Mouse (Mus musculus): ENCODE data around the gene Dpt. TPM values are rescaled to one million over a fixed set of nuclear protein-coding genes. Genes with fewer than 3 reads are reported as not detected.

The Dpt gene
- polyA plus RNA-seq, 1 experiment, result 14.6 TPM

GRCm38 (mm10) chr1:164811296-164811695, 14.9 kb downstream of the Dpt start:
- Histone ChIP-seq H3K4me1 (replicated peaks; ENCODE audit: control insufficient read depth, insufficient read depth, low read length) (peaks cover 5% of the 10 kb centered on the region; the same call in 1 of the 2 replicates), H3K27me3 (ENCODE audit: control insufficient read depth, insufficient read depth, low read length) (no peaks in the 10 kb centered on the region), H3K4me3 (ENCODE audit: control insufficient read depth, insufficient read depth, low read length) (no peak overlapping the region), H3K36me3 (ENCODE audit: control insufficient read depth, insufficient read depth, low read length) (no peaks in the 10 kb centered on the region), H3K27ac (ENCODE audit: control insufficient read depth, insufficient read depth, low read length) (no peak overlapping the region)
- TF ChIP-seq POLR2A (IDR thresholded peaks at IDR 0.05; ENCODE audit: control insufficient read depth, extremely low read depth, insufficient read depth, low read length, poor library complexity), result no peak
- no peak for TF ChIP-seq CTCF (IDR thresholded peaks at IDR 0.05; ENCODE audit: borderline replicate concordance, control insufficient read depth, extremely low read depth, insufficient read depth, low read length, poor library complexity)
- 91% methylated on average over 3 of the region's 3 CpGs for WGBS
- DNase-seq, result no peak

GRCm38 (mm10) chr1:164814243-164814642, 17.8 kb downstream of the Dpt start:
- 83% methylated on average over 2 of the region's 2 CpGs for WGBS
- no peak overlapping the region for H3K27ac ChIP-seq (ENCODE audit: control insufficient read depth, insufficient read depth, low read length)
- no peak overlapping the region for H3K4me3 ChIP-seq (ENCODE audit: control insufficient read depth, insufficient read depth, low read length)
- DNase-seq, result no peak
- TF ChIP-seq CTCF (IDR thresholded peaks at IDR 0.05; ENCODE audit: borderline replicate concordance, control insufficient read depth, extremely low read depth, insufficient read depth, low read length, poor library complexity) (no peak), POLR2A (IDR thresholded peaks at IDR 0.05; ENCODE audit: control insufficient read depth, extremely low read depth, insufficient read depth, low read length, poor library complexity) (no peak)
- no peaks in the 10 kb centered on the region for H3K36me3 ChIP-seq (ENCODE audit: control insufficient read depth, insufficient read depth, low read length)
- no peaks in the 10 kb centered on the region for H3K27me3 ChIP-seq (ENCODE audit: control insufficient read depth, insufficient read depth, low read length)
- peaks cover 7% of the 10 kb centered on the region; the same call in 1 of the 2 replicates for H3K4me1 ChIP-seq (replicated peaks; ENCODE audit: control insufficient read depth, insufficient read depth, low read length)

- TF ChIP-seq POLR2A (IDR thresholded peaks at IDR 0.05; ENCODE audit: control insufficient read depth, extremely low read depth, insufficient read depth, low read length, poor library complexity) (no peak), CTCF (IDR thresholded peaks at IDR 0.05; ENCODE audit: borderline replicate concordance, control insufficient read depth, extremely low read depth, insufficient read depth, low read length, poor library complexity) (no peak)
- Histone ChIP-seq H3K27ac (ENCODE audit: control insufficient read depth, insufficient read depth, low read length) (no peak overlapping the region), H3K4me1 (replicated peaks; ENCODE audit: control insufficient read depth, insufficient read depth, low read length) (peaks cover 7% of the 10 kb centered on the region; the same call in 1 of the 2 replicates), H3K4me3 (ENCODE audit: control insufficient read depth, insufficient read depth, low read length) (no peak overlapping the region), H3K27me3 (ENCODE audit: control insufficient read depth, insufficient read depth, low read length) (no peaks in the 10 kb centered on the region), H3K36me3 (ENCODE audit: control insufficient read depth, insufficient read depth, low read length) (no peaks in the 10 kb centered on the region)
- DNase-seq, result peak; percentile 19
- WGBS, result under 1% methylated on average over 5 of the region's 5 CpGs
Observed at GRCm38 (mm10) chr1:164815330-164815729, 18.9 kb downstream of the Dpt start.

GRCm38 (mm10) chr1:164817331-164817730, 20.9 kb downstream of the Dpt start:
- peaks cover 7% of the 10 kb centered on the region; the same call in 1 of the 2 replicates for H3K4me1 ChIP-seq (replicated peaks; ENCODE audit: control insufficient read depth, insufficient read depth, low read length)
- H3K4me3 ChIP-seq (ENCODE audit: control insufficient read depth, insufficient read depth, low read length), result no peak overlapping the region
- no peak overlapping the region for H3K27ac ChIP-seq (ENCODE audit: control insufficient read depth, insufficient read depth, low read length)
- no peaks in the 10 kb centered on the region for H3K36me3 ChIP-seq (ENCODE audit: control insufficient read depth, insufficient read depth, low read length)
- no peaks in the 10 kb centered on the region for H3K27me3 ChIP-seq (ENCODE audit: control insufficient read depth, insufficient read depth, low read length)
- TF ChIP-seq POLR2A (IDR thresholded peaks at IDR 0.05; ENCODE audit: control insufficient read depth, extremely low read depth, insufficient read depth, low read length, poor library complexity), result no peak
- TF ChIP-seq CTCF (IDR thresholded peaks at IDR 0.05; ENCODE audit: borderline replicate concordance, control insufficient read depth, extremely low read depth, insufficient read depth, low read length, poor library complexity), result no peak
- 91% methylated on average over 3 of the region's 3 CpGs for WGBS
- DNase-seq, result no peak

GRCm38 (mm10) chr1:164821307-164821706, 24.9 kb downstream of the Dpt start:
- 0 out of 2 replicates have a peak, but pooled peaks cover 2% of the 10 kb centered on the region for H3K4me1 ChIP-seq (replicated peaks; ENCODE audit: control insufficient read depth, insufficient read depth, low read length)
- TF ChIP-seq POLR2A (IDR thresholded peaks at IDR 0.05; ENCODE audit: control insufficient read depth, extremely low read depth, insufficient read depth, low read length, poor library complexity) (no peak), CTCF (IDR thresholded peaks at IDR 0.05; ENCODE audit: borderline replicate concordance, control insufficient read depth, extremely low read depth, insufficient read depth, low read length, poor library complexity) (no peak)
- H3K36me3 ChIP-seq (ENCODE audit: control insufficient read depth, insufficient read depth, low read length), result no peaks in the 10 kb centered on the region
- no peak overlapping the region for H3K27ac ChIP-seq (ENCODE audit: control insufficient read depth, insufficient read depth, low read length)
- DNase-seq, result no peak
- H3K27me3 ChIP-seq (ENCODE audit: control insufficient read depth, insufficient read depth, low read length), result no peaks in the 10 kb centered on the region
- H3K4me3 ChIP-seq (ENCODE audit: control insufficient read depth, insufficient read depth, low read length), result no peak overlapping the region
- 95% methylated on average over 1 of the region's 1 CpGs for WGBS

GRCm38 (mm10) chr1:164821821-164822220, 25.4 kb downstream of the Dpt start:
- H3K36me3 ChIP-seq (ENCODE audit: control insufficient read depth, insufficient read depth, low read length), result no peaks in the 10 kb centered on the region
- no peaks in the 10 kb centered on the region for H3K27me3 ChIP-seq (ENCODE audit: control insufficient read depth, insufficient read depth, low read length)
- H3K4me3 ChIP-seq (ENCODE audit: control insufficient read depth, insufficient read depth, low read length), result no peak overlapping the region
- 90% methylated on average over 3 of the region's 3 CpGs for WGBS
- DNase-seq, result no peak
- no peak for TF ChIP-seq CTCF (IDR thresholded peaks at IDR 0.05; ENCODE audit: borderline replicate concordance, control insufficient read depth, extremely low read depth, insufficient read depth, low read length, poor library complexity)
- TF ChIP-seq POLR2A (IDR thresholded peaks at IDR 0.05; ENCODE audit: control insufficient read depth, extremely low read depth, insufficient read depth, low read length, poor library complexity), result no peak
- H3K27ac ChIP-seq (ENCODE audit: control insufficient read depth, insufficient read depth, low read length), result no peak overlapping the region
- H3K4me1 ChIP-seq (replicated peaks; ENCODE audit: control insufficient read depth, insufficient read depth, low read length), result no peaks in the 10 kb centered on the region

GRCm38 (mm10) chr1:164822268-164822667, 25.8 kb downstream of the Dpt start:
- no peak for TF ChIP-seq POLR2A (IDR thresholded peaks at IDR 0.05; ENCODE audit: control insufficient read depth, extremely low read depth, insufficient read depth, low read length, poor library complexity)
- TF ChIP-seq CTCF (IDR thresholded peaks at IDR 0.05; ENCODE audit: borderline replicate concordance, control insufficient read depth, extremely low read depth, insufficient read depth, low read length, poor library complexity), result no peak
- no peaks in the 10 kb centered on the region for H3K36me3 ChIP-seq (ENCODE audit: control insufficient read depth, insufficient read depth, low read length)
- no peak overlapping the region for H3K4me3 ChIP-seq (ENCODE audit: control insufficient read depth, insufficient read depth, low read length)
- H3K4me1 ChIP-seq (replicated peaks; ENCODE audit: control insufficient read depth, insufficient read depth, low read length), result no peaks in the 10 kb centered on the region
- WGBS, result 93% methylated on average over 4 of the region's 4 CpGs
- no peak for DNase-seq
- no peaks in the 10 kb centered on the region for H3K27me3 ChIP-seq (ENCODE audit: control insufficient read depth, insufficient read depth, low read length)
- no peak overlapping the region for H3K27ac ChIP-seq (ENCODE audit: control insufficient read depth, insufficient read depth, low read length)
